Mouse (Mus musculus): ENCODE measurements around the gene Oas1e. TPM values are rescaled to one million over a fixed set of nuclear protein-coding genes. Genes with fewer than 3 reads are reported as not detected.

Oas1e gene
- total and polyA plus RNA-seq, 3 experiments = not detected

DNA sequence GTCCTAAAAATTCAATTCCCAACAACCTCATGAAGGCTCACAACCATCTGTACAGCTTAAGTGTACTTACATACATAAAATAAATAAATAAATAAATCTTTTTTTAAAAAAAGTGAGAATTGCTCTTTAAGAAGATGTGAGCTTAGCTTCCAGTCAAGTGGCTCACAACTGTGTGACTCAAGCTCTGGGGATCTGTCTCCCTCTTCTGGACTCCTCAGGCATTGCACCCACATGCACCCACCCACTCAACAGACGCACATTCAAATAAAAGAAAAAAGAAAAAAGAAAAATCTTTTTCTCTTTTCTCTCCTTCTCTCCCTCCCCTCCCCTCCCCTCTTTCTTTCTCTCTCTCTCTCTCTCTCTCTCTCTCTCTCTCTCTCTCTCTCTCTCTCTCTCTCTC, 13.7 kb downstream of the Oas1e start:
- DNase-seq (ENCODE audit: low read depth, low spot score) = peak; percentile 45
- Histone ChIP-seq H3K4me3 (ENCODE audit: control insufficient read depth in 1 of 2, insufficient read depth in 1 of 2, low read depth in 2 of 2, low read length in 2 of 2) (no peak overlapping the region), H3K4me1 (ENCODE audit: control insufficient read depth in 1 of 2, insufficient read depth in 2 of 2, low read length in 2 of 2) (peaks cover 9 to 29% of the 10 kb centered on the region in 2 experiments)

GRCm38 (mm10) chr5:120779922-120780321, 15.4 kb downstream of the Oas1e start:
- Histone ChIP-seq H3K79me2 (ENCODE audit: control insufficient read depth, insufficient read depth, low read length, poor library complexity) (no peaks in the 10 kb centered on the region), H3K4me3 (ENCODE audit: control insufficient read depth in 1 of 2, insufficient read depth in 1 of 2, low read depth in 2 of 2, low read length in 2 of 2) (no peak overlapping the region), H3K27ac (ENCODE audit: control insufficient read depth, low read depth, low read length) (no peak overlapping the region), H3K36me3 (ENCODE audit: control insufficient read depth in 1 of 2, insufficient read depth in 2 of 2, low read length in 2 of 2) (peaks cover 0 to 11% of the 10 kb centered on the region in 2 experiments; a peak in 2 of 4 replicates), H3K9me3 (replicated peaks; ENCODE audit: insufficient read depth, low read length) (no peaks in the 10 kb centered on the region), H3K27me3 (ENCODE audit: control insufficient read depth in 1 of 2, insufficient read depth in 2 of 2, low read length in 2 of 2) (no peaks in the 10 kb centered on the region), H3K9ac (ENCODE audit: control insufficient read depth, low read depth, low read length, poor library complexity, severe bottlenecking) (no peak overlapping the region), H3K4me1 (ENCODE audit: control insufficient read depth in 1 of 2, insufficient read depth in 2 of 2, low read length in 2 of 2) (peaks cover 14 to 42% of the 10 kb centered on the region in 2 experiments)
- no peak for DNase-seq (ENCODE audit: low read depth, low spot score)
- no peak for TF ChIP-seq ZMIZ1 (IDR thresholded peaks at IDR 0.05; ENCODE audit: low read depth, low read length)
- no peak for TF ChIP-seq MYC (IDR thresholded peaks at IDR 0.05; ENCODE audit: low read depth, low read length)
- TF ChIP-seq ETS1 (IDR thresholded peaks at IDR 0.05; ENCODE audit: low read depth, low read length) = no peak
- no peak for TF ChIP-seq CHD1 (IDR thresholded peaks at IDR 0.05; ENCODE audit: low read depth, low read length)
- TF ChIP-seq ZKSCAN1 (IDR thresholded peaks at IDR 0.05; ENCODE audit: low read depth, low read length) = no peak
- no peak for TF ChIP-seq NELFE (IDR thresholded peaks at IDR 0.05; ENCODE audit: low read depth, low read length)
- TF ChIP-seq MEF2A (IDR thresholded peaks at IDR 0.05; ENCODE audit: extremely low read depth, insufficient replicate concordance, low read depth, low read length, poor library complexity, severe bottlenecking) = no peak
- no peak for TF ChIP-seq MYB (IDR thresholded peaks at IDR 0.05; ENCODE audit: low read depth, low read length)
- TF ChIP-seq UBTF (IDR thresholded peaks at IDR 0.05; ENCODE audit: borderline replicate concordance, insufficient read depth, low read depth, low read length) = no peak
- no peak for TF ChIP-seq TCF12 (IDR thresholded peaks at IDR 0.05; ENCODE audit: low read depth, low read length)
- no peak for TF ChIP-seq USF2 (IDR thresholded peaks at IDR 0.05; ENCODE audit: borderline replicate concordance in 1 of 2, insufficient read depth in 1 of 2, low read depth in 1 of 2, low read length in 2 of 2)
- no peak for TF ChIP-seq USF1 (IDR thresholded peaks at IDR 0.05; ENCODE audit: low read depth, low read length)
- no peak for TF ChIP-seq POLR2AphosphoS2 (IDR thresholded peaks at IDR 0.05; ENCODE audit: low read length)
- TF ChIP-seq TBP (IDR thresholded peaks at IDR 0.05; ENCODE audit: low read depth, low read length) = no peak
- no peak for TF ChIP-seq EP300 (IDR thresholded peaks at IDR 0.05; ENCODE audit: low read depth in 1 of 2, low read length in 2 of 2)
- TF ChIP-seq BHLHE40 (IDR thresholded peaks at IDR 0.05; ENCODE audit: borderline replicate concordance, low read depth, low read length) = no peak
- TF ChIP-seq ELF1 (IDR thresholded peaks at IDR 0.05; ENCODE audit: low read depth, low read length) = no peak
- no peak for TF ChIP-seq RAD21 (IDR thresholded peaks at IDR 0.05; ENCODE audit: low read depth, low read length)
- no peak for TF ChIP-seq E2F4 (IDR thresholded peaks at IDR 0.05; ENCODE audit: borderline replicate concordance, low read depth, low read length)
- TF ChIP-seq ZC3H11A (IDR thresholded peaks at IDR 0.05; ENCODE audit: low read depth, low read length) = no peak

More for the DNA sequence above, 13.7 kb downstream of the Oas1e start:
- no peak overlapping the region for H3K9ac ChIP-seq (ENCODE audit: control insufficient read depth, low read depth, low read length, poor library complexity, severe bottlenecking)
- TF ChIP-seq CTCF (IDR thresholded peaks at IDR 0.05 in 2 of 3, conservative IDR thresholded peaks at IDR 0.05 in 1 of 3; ENCODE audit: control insufficient read depth in 1 of 3, insufficient read depth in 1 of 3, low read depth in 2 of 3, low read length in 3 of 3, poor library complexity in 1 of 3, severe bottlenecking in 1 of 3) = peak; percentile 43 to 58 (median 47)
- no peak for TF ChIP-seq HCFC1 (IDR thresholded peaks at IDR 0.05; ENCODE audit: low read depth, low read length)
- no peak for TF ChIP-seq TCF12 (IDR thresholded peaks at IDR 0.05; ENCODE audit: low read depth, low read length)
- peak; percentile 23; the same call in 1 of the 2 replicates for TF ChIP-seq SMC3 (IDR thresholded peaks at IDR 0.05; ENCODE audit: low read depth, low read length)
- peak; percentile 25 for TF ChIP-seq RAD21 (IDR thresholded peaks at IDR 0.05; ENCODE audit: low read depth, low read length)
- no peak for TF ChIP-seq ELF1 (IDR thresholded peaks at IDR 0.05; ENCODE audit: low read depth, low read length)
- no peak for TF ChIP-seq MAZ (IDR thresholded peaks at IDR 0.05; ENCODE audit: low read depth, low read length)
- no peak for TF ChIP-seq MEF2A (IDR thresholded peaks at IDR 0.05; ENCODE audit: extremely low read depth, insufficient replicate concordance, low read depth, low read length, poor library complexity, severe bottlenecking)
- no peaks in the 10 kb centered on the region for H3K9me3 ChIP-seq (replicated peaks; ENCODE audit: insufficient read depth, low read length)
- H3K36me3 ChIP-seq (ENCODE audit: control insufficient read depth in 1 of 2, insufficient read depth in 2 of 2, low read length in 2 of 2) = peaks cover 0 to 3% of the 10 kb centered on the region in 2 experiments; a peak in 2 of 4 replicates
- H3K27ac ChIP-seq (ENCODE audit: control insufficient read depth, low read depth, low read length) = no peak overlapping the region
- H3K27me3 ChIP-seq (ENCODE audit: control insufficient read depth in 1 of 2, insufficient read depth in 2 of 2, low read length in 2 of 2) = no peaks in the 10 kb centered on the region
- no peaks in the 10 kb centered on the region for H3K79me2 ChIP-seq (ENCODE audit: control insufficient read depth, insufficient read depth, low read length, poor library complexity)
